Mouse (Mus musculus): ENCODE results near the gene Tmem88. TPM values are rescaled to one million over a fixed set of nuclear protein-coding genes. Genes with fewer than 3 reads are reported as not detected.

Gene Tmem88
- total RNA-seq (2023; ENCODE audit: inconsistent age): 11.0 to 13.5 TPM (median 12.3 TPM) in 4 replicates

GRCm38 (mm10) chr11:69398059-69398458 lies at the start of gene Tmem88:
Gene Tmem88 (minus strand): TSS chr11:69398234.

GRCm38 (mm10) chr11:69413221-69414181 lies 15.5 kb upstream of the Tmem88 start, which contains the start of gene Kdm6b:
Gene Kdm6b (minus strand): TSS chr11:69413675.

GRCm38 (mm10) chr11:69395235-69395633 lies 2.8 kb downstream of the Tmem88 start, which contains the start of the genes Naa38 and Cyb5d1:
Gene Naa38 (plus strand): TSS chr11:69395487.
Gene Cyb5d1 (minus strand): TSS chr11:69395631.

GRCm38 (mm10) chr11:69369215-69369989 lies 28.6 kb downstream of the Tmem88 start, which contains the start of gene Chd3:
Gene Chd3 (minus strand): TSS chr11:69369406.

Other genes with a start within 250 kb of the Tmem88 start
- not detected in 4 replicates for gene Alox12b, start 241.2 kb downstream of the Tmem88 start, total RNA-seq (2023; ENCODE audit: inconsistent age)
- gene Alox8, start 200.4 kb downstream of the Tmem88 start, total RNA-seq (2023; ENCODE audit: inconsistent age): not detected in 4 replicates
- gene Gucy2e, start 161.2 kb downstream of the Tmem88 start, total RNA-seq (2023; ENCODE audit: inconsistent age): not detected in 4 replicates
- gene Cntrob, start 74.5 kb downstream of the Tmem88 start, total RNA-seq (2023; ENCODE audit: inconsistent age): 27.1 to 33.6 TPM (median 29.4 TPM) in 4 replicates
- 32.4 to 43.0 TPM (median 40.9 TPM) in 4 replicates for gene Trappc1, start 74.3 kb downstream of the Tmem88 start, total RNA-seq (2023; ENCODE audit: inconsistent age)
- gene Kcnab3, start 72.0 kb downstream of the Tmem88 start, total RNA-seq (2023; ENCODE audit: inconsistent age): 1.5 to 2.8 TPM (median 2.2 TPM) in 4 replicates
- 1.4 to 2.9 TPM (median 2.1 TPM) in 4 replicates for gene Rnf227, start 57.8 kb downstream of the Tmem88 start, total RNA-seq (2023; ENCODE audit: inconsistent age)
- 312 to 359 TPM (median 334 TPM) in 4 replicates for gene Chd3, start 28.8 kb downstream of the Tmem88 start, total RNA-seq (2023; ENCODE audit: inconsistent age)
- gene Naa38, start 2.7 kb downstream of the Tmem88 start, total RNA-seq (2023; ENCODE audit: inconsistent age): 39.9 to 59.3 TPM (median 48.7 TPM) in 4 replicates
- gene Cyb5d1, start 2.6 kb downstream of the Tmem88 start, total RNA-seq (2023; ENCODE audit: inconsistent age): 35.8 to 44.9 TPM (median 38.2 TPM) in 4 replicates
- 323 to 405 TPM (median 369 TPM) in 4 replicates for gene Kdm6b, start 15.4 kb upstream of the Tmem88 start, total RNA-seq (2023; ENCODE audit: inconsistent age)
- not detected in 4 replicates for gene Dnah2, start 150.9 kb upstream of the Tmem88 start, total RNA-seq (2023; ENCODE audit: inconsistent age)
- 0.36 to 0.93 TPM (median 0.45 TPM) in 4 replicates for gene Efnb3, start 162.0 kb upstream of the Tmem88 start, total RNA-seq (2023; ENCODE audit: inconsistent age)
- 11.6 to 16.8 TPM (median 11.9 TPM) in 4 replicates for gene Wrap53, start 182.0 kb upstream of the Tmem88 start, total RNA-seq (2023; ENCODE audit: inconsistent age)
- 130 to 136 TPM (median 131 TPM) in 4 replicates for gene Trp53, start 182.1 kb upstream of the Tmem88 start, total RNA-seq (2023; ENCODE audit: inconsistent age)
- gene Atp1b2, start 207.7 kb upstream of the Tmem88 start, total RNA-seq (2023; ENCODE audit: inconsistent age): 0.33 TPM in 1 of 4 replicates, not detected in the others
- gene Shbg, start 219.7 kb upstream of the Tmem88 start, total RNA-seq (2023; ENCODE audit: inconsistent age): not detected in 4 replicates
- gene Sat2, start 223.8 kb upstream of the Tmem88 start, total RNA-seq (2023; ENCODE audit: inconsistent age): not detected in 4 replicates
- gene Fxr2, start 234.8 kb upstream of the Tmem88 start, total RNA-seq (2023; ENCODE audit: inconsistent age): 76.8 to 83.1 TPM (median 77.8 TPM) in 4 replicates